Mouse (Mus musculus) heart, adult 2 months (tissue): ENCODE data around the gene Rbms1. TPM values are rescaled to one million over a fixed set of nuclear protein-coding genes. Genes with fewer than 3 reads are reported as not detected.

Source experiments
- DNase-seq, 2 experiments: peaks; one replicate each; pipeline ENCODE4 v3.0.0; 2021
- H3K27ac ChIP-seq: fragments of 200-600 bp; 2 replicates; pipeline ENCODE4 v1.8.1; 2022
- H3K27me3 ChIP-seq: fragments of 200-500 bp; 2 replicates; pipeline ENCODE4 v1.6.1; 2012; ENCODE audit warnings: mild to moderate bottlenecking, low read length, inconsistent platforms, mixed read lengths; ENCODE audit not compliant: control insufficient read depth, insufficient read depth
- H3K36me3 ChIP-seq: fragments of 200-500 bp; 2 replicates; pipeline ENCODE4 v1.6.1; 2012; ENCODE audit warnings: low read length, inconsistent platforms; ENCODE audit not compliant: control insufficient read depth, insufficient read depth
- H3K4me1 ChIP-seq: fragments of 200-500 bp; 2 replicates; pipeline ENCODE4 v1.6.1; 2011; ENCODE audit warnings: low read length; ENCODE audit not compliant: control insufficient read depth, insufficient read depth
- H3K4me3 ChIP-seq: fragments of 200-600 bp; 2 replicates; pipeline ENCODE4 v1.8.1; 2022
- H3K79me2 ChIP-seq: fragments of 200-500 bp; replicated peaks from 2 replicates; pipeline ENCODE4 v1.6.1; 2012; ENCODE audit warnings: mild to moderate bottlenecking, inconsistent platforms, low read length, moderate library complexity, mixed read lengths; ENCODE audit not compliant: control insufficient read depth, insufficient read depth
- H3K9ac ChIP-seq: fragments of 200-500 bp; 2 replicates; pipeline ENCODE4 v1.6.1; 2012; ENCODE audit warnings: low read depth, mild to moderate bottlenecking, control low read depth, inconsistent platforms, low read length, mixed read lengths
- CTCF ChIP-seq: fragments of 200-600 bp; IDR thresholded peaks from 2 replicates; pipeline ENCODE4 v1.8.1; 2022; ENCODE audit warnings: antibody characterized with exemption, mild to moderate bottlenecking, moderate library complexity
- EP300 ChIP-seq: fragments of 200-500 bp; IDR thresholded peaks from 2 replicates; pipeline ENCODE4 v1.6.1; 2011; ENCODE audit warnings: low read depth, low read length, control low read depth; ENCODE audit not compliant: insufficient read depth
- POLR2A ChIP-seq: fragments of 200-500 bp; IDR thresholded peaks from 2 replicates; pipeline ENCODE4 v1.6.1; 2011; ENCODE audit warnings: mild to moderate bottlenecking, low read depth, low read length, control low read depth; ENCODE audit not compliant: insufficient read depth
- WGBS: fragments of 180-500 bp; shearing (Covaris S2); methylation state at CpG from one replicate; pipeline ENCODE4 v1.1.7; 2018; 5-methylcytosine and 5-hydroxymethylcytosine counted together
- intact Hi-C: fragments of 180-260 bp; cut with DNase I; formaldehyde crosslinking; loops from one replicate; pipeline ENCODE4 v1.15.1; 2025
- polyA plus RNA-seq: library from polyadenylated mRNA; depleted of rRNA; stranded (reverse); fragments of >200 nt; gene quantifications from 2 replicates; pipeline ENCODE4 v1.2.3, GENCODE M21; 2012
- total RNA-seq, 2 experiments: library from RNA; stranded (reverse); gene quantifications; 2 replicates each; pipeline ENCODE4 v1.2.3; 2021

The Rbms1 gene
- total and polyA plus RNA-seq, 3 experiments: 44.5 to 79.4 (median 48.7) TPM

- 12% methylated on average over 5 of the region's 5 CpGs for WGBS
Measured at GRCm38 (mm10) chr2:60963616-60964015, 624 bp upstream of the Rbms1 start.

GRCm38 (mm10) chr2:60962001-60962670 lies 856 bp downstream of the Rbms1 start:
- intact Hi-C loops: loop anchor here (1.0 to 5.0 kb wide), 8 partner anchors 20 to 441 kb away; partner anchors contain the start of gene Itgb6
- TF ChIP-seq POLR2A (0 out of 2 replicates have a peak, but pooled peaks have one; percentile 4), CTCF (no peak; the same call in 1 of the 2 replicates), EP300 (no peak)
- under 1% methylated on average over 55 of the region's 64 CpGs for WGBS

More at GRCm38 (mm10) chr2:60963616-60964015, 624 bp upstream of the Rbms1 start:
- intact Hi-C loops: loop anchor here (2.0 to 5.0 kb wide), 7 partner anchors 41 to 439 kb away; partner anchors contain the start of gene Itgb6
- no peaks in the 10 kb centered on the region for H3K27me3 ChIP-seq
- peak in 1 of 2 experiments; percentile 30 for DNase-seq
- no peaks in the 10 kb centered on the region; the same call in 1 of the 2 replicates for H3K79me2 ChIP-seq
- no peak for TF ChIP-seq POLR2A
- no peak for TF ChIP-seq CTCF
- TF ChIP-seq EP300: no peak
- H3K27ac ChIP-seq: peak overlapping the region; percentile 99
- peaks cover 12% of the 10 kb centered on the region for H3K4me1 ChIP-seq
- peak overlapping the region; percentile 93 for H3K9ac ChIP-seq
- H3K4me3 ChIP-seq: peak overlapping the region; percentile 98
- H3K36me3 ChIP-seq: peaks cover 15% of the 10 kb centered on the region; the same call in 1 of the 2 replicates

GRCm38 (mm10) chr2:60961281-60961680 lies 1.7 kb downstream of the Rbms1 start:
- H3K36me3 ChIP-seq: peaks cover 18% of the 10 kb centered on the region; the same call in 1 of the 2 replicates
- H3K79me2 ChIP-seq: peaks cover 1% of the 10 kb centered on the region; the same call in 1 of the 2 replicates
- intact Hi-C loops: loop anchor here (5.0 kb wide), 3 partner anchors 39 to 239 kb away; partner anchors contain the start of gene Itgb6
- H3K9ac ChIP-seq: peak overlapping the region; percentile 46
- H3K27ac ChIP-seq: peak overlapping the region; percentile 99
- DNase-seq: peak; percentile 13 to 35
- H3K4me1 ChIP-seq: peaks cover 14% of the 10 kb centered on the region
- peak overlapping the region; percentile 98 for H3K4me3 ChIP-seq
- H3K27me3 ChIP-seq: no peaks in the 10 kb centered on the region
- TF ChIP-seq EP300: no peak
- TF ChIP-seq CTCF: no peak
- TF ChIP-seq POLR2A: no peak
- 29% methylated on average over 5 of the region's 5 CpGs for WGBS

More at GRCm38 (mm10) chr2:60962001-60962670, 856 bp downstream of the Rbms1 start:
- peak; percentile 76 for DNase-seq
- H3K27me3 ChIP-seq: no peaks in the 10 kb centered on the region
- H3K79me2 ChIP-seq: peaks cover 1% of the 10 kb centered on the region; the same call in 1 of the 2 replicates
- H3K9ac ChIP-seq: peak overlapping the region; percentile 93
- H3K27ac ChIP-seq: peak overlapping the region; percentile 99
- peaks cover 18% of the 10 kb centered on the region; the same call in 1 of the 2 replicates for H3K36me3 ChIP-seq
- peaks cover 14% of the 10 kb centered on the region for H3K4me1 ChIP-seq
- H3K4me3 ChIP-seq: peak overlapping the region; percentile 98

- peaks cover 3% of the 10 kb centered on the region for H3K36me3 ChIP-seq
- WGBS: 21% methylated on average over 3 of the region's 3 CpGs
Measured at GRCm38 (mm10) chr2:60948241-60948640, 14.8 kb downstream of the Rbms1 start.

GRCm38 (mm10) chr2:60947817-60948216 lies 15.2 kb downstream of the Rbms1 start:
- H3K27ac ChIP-seq: no peak overlapping the region; the same call in 1 of the 2 replicates
- peaks cover 4% of the 10 kb centered on the region for H3K4me1 ChIP-seq
- no peak for DNase-seq
- H3K4me3 ChIP-seq: no peak overlapping the region
- intact Hi-C loops: no loop called here
- 80% methylated on average over 4 of the region's 4 CpGs for WGBS
- H3K36me3 ChIP-seq: peaks cover 3% of the 10 kb centered on the region
- H3K79me2 ChIP-seq: peaks cover 13% of the 10 kb centered on the region
- H3K27me3 ChIP-seq: no peaks in the 10 kb centered on the region
- no peak overlapping the region for H3K9ac ChIP-seq
- TF ChIP-seq EP300 (no peak), CTCF (no peak), POLR2A (no peak)

More at GRCm38 (mm10) chr2:60948241-60948640, 14.8 kb downstream of the Rbms1 start:
- no peak overlapping the region; the same call in 1 of the 2 replicates for H3K27ac ChIP-seq
- no peak overlapping the region for H3K4me3 ChIP-seq
- peak in 1 of 2 experiments; percentile 14 for DNase-seq
- peaks cover 13% of the 10 kb centered on the region for H3K79me2 ChIP-seq
- intact Hi-C loops: no loop called here
- H3K9ac ChIP-seq: no peak overlapping the region
- peaks cover 4% of the 10 kb centered on the region for H3K4me1 ChIP-seq
- TF ChIP-seq POLR2A: no peak
- TF ChIP-seq EP300: 0 out of 2 replicates have a peak, but pooled peaks have one; percentile 14
- no peaks in the 10 kb centered on the region for H3K27me3 ChIP-seq
